Mouse (Mus musculus) kidney, adult 10 weeks (tissue): Measurements from ENCODE around the gene Hnmt. TPM values are rescaled to one million over a fixed set of nuclear protein-coding genes. Genes with fewer than 3 reads are reported as not detected.

ENCODE experiments used
- polyA plus RNA-seq: library from polyadenylated mRNA; stranded (reverse); fragments of 350-450 nt; fragmentation: Illumina TruSeq; extraction: RNeasy Lipid Tissue Mini Kit (QIAGEN cat#74804); gene quantifications from one replicate; pipeline ENCODE4 v1.2.3, GENCODE M21; 2014; ENCODE audit warnings: low read depth, low replicate concordance

Gene Hnmt
- polyA plus RNA-seq = 139 TPM

GRCm38 (mm10) chr2:24049344-24049990 is at the start of gene Hnmt:
Gene Hnmt, minus strand, starts transcription at chr2:24049394.

GRCm38 (mm10) chr2:24096495-24096894 is 47.3 kb upstream of the Hnmt start, which contains the start of gene Tbpl2:
Gene Tbpl2, minus strand, starts transcription at chr2:24096595.

Other genes with a start within 250 kb of the Hnmt start
- 0.40 TPM for gene Tbpl2, start 47.2 kb upstream of the Hnmt start, polyA plus RNA-seq
- gene Il1f8, start 103.8 kb upstream of the Hnmt start, polyA plus RNA-seq = not detected
- not detected for gene Il1f9, start 137.1 kb upstream of the Hnmt start, polyA plus RNA-seq
- not detected for gene Il1f6, start 166.0 kb upstream of the Hnmt start, polyA plus RNA-seq
- 0.36 TPM for gene Il1f5, start 227.6 kb upstream of the Hnmt start, polyA plus RNA-seq
- not detected for gene Il1f10, start 241.8 kb upstream of the Hnmt start, polyA plus RNA-seq